Mouse (Mus musculus) brain, embryonic 18.5 days (tissue): ENCODE results near the gene Gm13124.
"Not testable (repeated sequence)": the region's sequence is repeated elsewhere in the genome, so short reads cannot be mapped to it uniquely, and the experiment has no call there.

ENCODE experiments used
- DNase-seq: peaks from one replicate; pipeline ENCODE4 v3.0.0-alpha.2; 2012; ENCODE audit warnings: low read depth, low spot score

Gene Gm13124

DNA sequence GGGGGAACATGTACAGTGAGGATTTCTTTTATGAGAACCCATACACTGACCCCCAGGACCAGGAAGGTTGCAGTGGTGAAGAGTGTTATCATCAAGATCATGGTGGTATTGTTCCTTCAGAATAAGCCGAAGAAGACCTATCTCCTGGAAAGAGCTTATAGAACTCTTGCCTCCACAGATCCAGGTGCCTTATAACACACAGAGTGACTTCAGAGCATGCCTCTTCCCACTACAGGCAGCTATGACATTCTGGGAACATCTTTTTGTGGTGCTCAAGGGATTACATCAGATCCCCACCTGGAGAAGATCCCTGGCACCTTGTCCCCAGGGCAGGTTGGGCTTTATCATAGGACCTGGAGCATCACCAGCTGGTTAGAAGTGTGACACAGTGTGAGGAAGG is at the start of gene Gm13124:
Gene Gm13124, minus strand, starts transcription at position 101 of the 400 bp plus-strand sequence.
- no peak for DNase-seq

DNA sequence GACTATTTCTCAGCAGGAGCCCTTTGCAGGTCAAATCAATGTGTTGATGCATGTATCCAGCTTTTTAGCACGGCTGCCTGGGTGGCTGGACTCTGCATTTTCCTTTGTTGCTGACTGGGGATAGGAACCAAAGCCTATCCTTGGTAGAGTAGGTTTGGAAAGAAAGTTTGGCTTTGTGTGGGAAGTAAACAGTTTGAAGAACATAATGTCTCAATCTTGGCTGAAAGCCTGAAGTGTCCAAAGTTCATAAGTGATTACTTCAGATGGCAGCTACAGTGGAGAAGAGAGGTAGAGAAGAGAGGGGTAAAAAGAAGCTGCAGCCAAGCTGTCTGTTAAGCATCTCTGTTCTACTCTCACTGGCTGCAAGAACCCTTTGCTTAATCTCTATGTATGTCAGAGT is 49.7 kb upstream of the Gm13124 start:
- DNase-seq = no peak

GRCm38 (mm10) chr4:144613407-144613806 is 48.5 kb upstream of the Gm13124 start, which contains the start of gene Aadacl4:
Aadacl4 (plus strand) TSS chr4:144613707.
- DNase-seq = no peak

GRCm38 (mm10) chr4:144592790-144593189 is 27.9 kb upstream of the Gm13124 start:
- no peak for DNase-seq

- DNase-seq = not testable (repeated sequence)
Observed at GRCm38 (mm10) chr4:144586207-144586606, 21.3 kb upstream of the Gm13124 start.

- DNase-seq = no peak
Observed at GRCm38 (mm10) chr4:144567752-144568151, 2.8 kb upstream of the Gm13124 start.

DNA sequence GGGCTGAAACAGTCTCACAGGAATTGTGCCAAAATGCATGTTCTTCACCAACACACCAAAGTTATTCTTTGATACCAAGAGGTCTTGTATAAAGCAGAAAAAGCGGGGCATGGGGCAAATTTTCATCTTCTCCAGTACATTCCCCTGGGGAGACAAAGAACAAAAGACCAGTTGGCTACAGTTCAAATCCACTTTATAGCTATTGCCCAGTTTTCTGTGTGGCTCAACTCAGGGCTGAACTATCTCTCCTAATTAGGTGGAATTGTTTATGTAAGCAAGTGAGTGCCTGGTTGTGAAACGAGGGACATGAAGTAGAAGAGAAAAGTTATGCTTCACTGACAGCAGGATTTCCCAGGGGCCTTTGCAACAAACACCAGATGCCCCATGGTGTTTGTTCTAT is 3.7 kb downstream of the Gm13124 start:
- no peak for DNase-seq

GRCm38 (mm10) chr4:144559792-144560191 is 5.1 kb downstream of the Gm13124 start:
- no peak for DNase-seq

- DNase-seq = no peak
Observed at GRCm38 (mm10) chr4:144551156-144551555, 13.8 kb downstream of the Gm13124 start.

DNA sequence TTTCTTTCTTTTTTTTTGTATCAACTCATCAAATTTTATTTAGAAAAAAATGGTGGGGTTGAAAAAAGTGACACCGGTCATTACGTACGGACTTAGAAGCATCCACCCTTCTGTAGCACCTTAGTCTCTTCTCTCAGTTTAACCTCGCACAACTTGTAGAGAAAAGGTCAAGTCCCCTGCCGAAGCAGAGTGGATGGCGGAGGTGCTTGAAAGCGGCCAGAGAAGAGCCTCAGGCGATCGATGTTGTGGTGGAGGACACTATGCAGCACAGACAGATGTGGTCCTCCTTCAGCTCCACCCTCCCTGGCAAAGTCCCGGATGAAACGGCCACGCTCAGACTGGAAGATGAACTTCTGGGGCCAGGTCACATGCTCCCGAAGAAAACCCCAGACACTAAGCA is 19.6 kb downstream of the Gm13124 start:
- DNase-seq = not testable (repeated sequence)

- DNase-seq = no peak
Observed at GRCm38 (mm10) chr4:144544689-144545088, 20.2 kb downstream of the Gm13124 start.

DNA sequence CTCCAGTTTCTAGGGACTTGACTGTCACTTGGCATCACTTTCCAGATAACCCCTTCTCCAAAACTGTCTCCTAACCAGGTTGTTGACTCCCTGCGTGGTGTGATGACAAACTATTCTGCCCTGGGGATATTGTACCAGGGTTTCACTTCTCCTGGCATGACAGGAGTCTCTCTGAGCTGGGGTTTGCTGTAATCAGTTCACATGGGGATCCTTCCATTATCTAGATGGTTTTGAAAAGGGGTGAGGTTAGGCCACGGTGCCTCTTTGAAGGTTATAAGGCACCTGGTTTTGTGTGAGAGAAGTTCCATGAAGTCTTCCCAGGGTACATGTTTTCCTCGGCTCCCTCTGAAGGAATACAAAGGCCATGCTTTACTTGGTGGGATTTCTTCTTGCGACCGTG is 45.4 kb downstream of the Gm13124 start, which contains the start of gene 9430007A20Rik:
Gene 9430007A20Rik, plus strand, starts transcription at position 301 of the 400 bp plus-strand sequence.
- DNase-seq = no peak

- no peak for DNase-seq
Observed at GRCm38 (mm10) chr4:144506518-144506917, 58.4 kb downstream of the Gm13124 start.
